Mouse (Mus musculus) brain, adult 2 months (tissue): ENCODE data around the gene Tmpo.
A peak's percentile ranks its signal among the peaks of the same experiment; 100 is the strongest.
"Not testable (repeated sequence)": the region's sequence is repeated elsewhere in the genome, so short reads cannot be mapped to it uniquely, and the experiment has no call there.

Experiments used
- DNase-seq: peaks from one replicate; pipeline ENCODE4 v3.0.0; 2011; ENCODE audit warnings: low read depth, low spot score

Tmpo gene

DNA sequence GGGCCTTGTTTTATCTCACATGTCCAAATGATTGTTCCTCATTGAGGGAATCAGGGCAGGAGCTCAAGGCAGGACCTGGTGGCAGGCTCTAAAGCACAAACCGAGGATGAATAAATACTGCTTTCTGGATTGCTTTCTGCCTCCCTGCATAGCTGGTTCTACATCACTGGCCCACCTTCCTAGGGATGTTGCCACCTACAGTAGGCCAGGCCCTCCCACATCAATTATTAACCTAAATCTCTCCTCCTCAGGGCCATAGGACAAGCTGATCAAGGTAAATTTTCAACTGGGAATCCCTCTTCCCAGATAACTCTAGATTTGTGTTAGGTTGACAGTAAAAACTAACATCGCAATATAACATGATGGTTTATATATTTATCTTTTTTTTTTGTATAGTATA, 4.6 kb upstream of the Tmpo start:
- DNase-seq, result no peak

DNA sequence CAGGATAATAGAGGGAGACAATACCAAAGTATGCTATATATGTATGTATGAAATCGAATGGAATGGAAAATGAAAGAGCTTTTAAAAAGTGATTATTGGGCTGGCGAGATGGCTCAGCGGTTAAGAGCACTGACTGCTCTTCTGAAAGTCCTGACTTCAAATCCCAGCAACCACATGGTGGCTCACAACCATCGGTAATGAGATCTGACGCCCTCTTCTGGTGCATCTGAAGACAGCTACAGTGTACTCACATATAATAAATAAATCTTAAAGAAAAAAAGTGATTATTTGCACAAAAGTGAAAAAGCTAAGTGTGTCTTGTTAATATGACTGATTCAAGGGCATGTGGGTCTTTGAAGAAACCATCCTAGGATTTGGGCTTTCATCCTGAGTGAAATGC, 3.8 kb upstream of the Tmpo start:
- not testable (repeated sequence) for DNase-seq

DNA sequence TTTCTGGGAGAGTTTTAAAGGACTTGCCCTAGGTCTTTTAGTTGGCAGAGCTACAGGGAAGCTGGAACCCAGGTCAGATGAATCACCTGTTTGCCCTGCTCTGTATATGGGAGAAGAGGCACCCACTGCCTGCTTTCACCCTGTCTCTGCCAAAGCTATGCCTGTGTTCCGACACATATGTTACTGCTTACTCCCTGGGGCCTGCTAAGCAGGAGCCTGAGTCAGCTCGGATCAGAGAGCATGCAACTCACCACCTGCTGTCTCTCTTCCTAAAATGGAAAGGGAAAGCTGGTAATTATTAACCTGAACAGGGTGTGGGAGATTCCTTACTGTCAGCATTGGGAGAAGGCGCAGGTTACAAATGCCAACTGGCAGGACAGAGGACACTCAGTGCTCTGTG, 2.2 kb upstream of the Tmpo start:
- peak; percentile 80 for DNase-seq

DNA sequence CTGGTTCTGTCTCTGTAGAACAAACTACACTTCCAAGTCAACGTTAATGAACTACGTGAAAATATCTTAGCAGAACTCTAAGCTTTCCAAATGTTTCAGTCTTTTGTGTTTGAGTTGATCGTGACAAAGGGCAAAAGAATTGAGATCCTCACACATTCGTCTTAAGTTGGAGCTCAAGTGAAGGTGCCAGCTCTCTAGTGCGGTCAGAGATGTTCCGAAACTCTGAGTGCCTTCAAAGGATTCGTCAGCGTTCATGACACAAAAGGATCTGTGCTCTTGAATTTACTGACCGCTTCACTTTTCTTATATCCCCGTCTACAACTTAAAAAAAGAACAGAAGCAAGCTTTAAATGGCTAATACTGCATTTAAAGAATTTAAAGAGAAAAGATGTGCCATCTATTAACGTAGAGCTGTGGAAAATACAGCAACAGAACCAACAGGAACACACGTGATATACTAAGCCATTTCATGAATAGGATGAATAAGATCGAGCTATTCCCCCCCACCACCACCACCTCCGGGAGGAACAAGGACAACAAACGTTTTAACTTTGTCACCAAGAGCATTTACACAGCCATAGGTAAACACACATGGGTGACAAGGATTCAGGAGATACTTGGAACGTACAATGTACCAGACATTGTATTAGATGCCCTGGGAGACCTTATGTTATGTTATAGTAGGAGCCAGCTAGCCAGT, 1.3 kb upstream of the Tmpo start:
- peak; percentile 77 for DNase-seq

DNA sequence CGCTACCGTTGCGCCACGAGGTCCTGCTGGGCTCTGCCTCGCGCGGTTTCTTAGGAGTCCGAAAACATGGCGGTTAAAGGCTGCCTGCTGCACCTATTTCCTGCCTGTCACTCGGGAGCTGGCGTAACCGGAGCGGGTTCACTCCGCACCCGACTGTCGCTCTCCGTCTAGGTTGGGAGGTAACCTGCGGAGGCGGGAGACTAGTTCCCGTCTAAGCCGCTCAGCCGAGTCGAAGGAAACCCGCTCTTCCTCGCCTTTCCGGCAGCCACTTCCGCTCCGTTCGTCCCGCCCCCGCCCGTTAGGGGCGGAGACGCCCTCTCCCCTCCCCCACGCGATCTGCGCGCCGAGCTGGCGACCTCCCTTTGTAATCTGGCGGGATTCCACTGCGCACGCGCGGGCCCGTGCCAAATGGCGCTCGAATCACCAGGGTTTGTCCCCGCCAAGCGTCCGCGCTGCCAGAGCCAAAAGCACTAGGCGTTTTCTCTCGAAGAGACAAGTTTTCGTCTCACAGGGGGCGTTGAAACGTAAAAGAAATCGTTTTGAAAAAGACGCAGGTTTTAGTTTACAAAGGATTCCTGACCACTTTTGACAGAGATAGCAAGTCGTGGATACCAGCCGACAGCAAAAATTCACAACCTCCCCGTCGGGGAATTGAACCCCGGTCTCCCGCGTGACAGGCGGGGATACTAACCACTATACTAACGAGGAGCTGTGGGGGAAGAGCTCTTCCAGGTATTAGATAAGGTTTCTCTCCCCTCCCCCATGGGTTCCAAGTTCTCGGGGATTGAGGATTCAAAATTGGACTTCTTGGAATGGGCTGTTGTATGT, 560 bp upstream of the Tmpo start:
- peak; percentile 97 for DNase-seq

DNA sequence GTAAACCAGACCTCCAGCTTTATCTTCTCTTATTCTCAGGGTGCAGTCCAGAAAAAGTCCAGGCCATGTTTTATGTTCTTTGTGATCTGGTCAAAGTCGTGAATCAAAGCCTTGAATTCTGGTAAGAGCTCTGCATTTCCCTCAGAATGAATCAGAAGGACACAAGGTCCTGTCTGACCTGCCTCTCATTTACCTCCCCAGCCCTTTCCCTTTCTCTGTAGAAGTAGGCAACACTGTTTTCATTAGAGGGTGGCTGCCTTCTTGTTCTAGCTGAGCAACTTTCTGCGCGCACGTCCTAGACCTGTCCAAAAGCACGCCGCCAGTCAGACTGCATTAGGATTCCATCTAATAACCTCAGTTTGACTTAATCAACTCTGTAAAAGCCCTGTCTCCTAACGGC, 814 bp downstream of the Tmpo start:
- DNase-seq, result no peak

DNA sequence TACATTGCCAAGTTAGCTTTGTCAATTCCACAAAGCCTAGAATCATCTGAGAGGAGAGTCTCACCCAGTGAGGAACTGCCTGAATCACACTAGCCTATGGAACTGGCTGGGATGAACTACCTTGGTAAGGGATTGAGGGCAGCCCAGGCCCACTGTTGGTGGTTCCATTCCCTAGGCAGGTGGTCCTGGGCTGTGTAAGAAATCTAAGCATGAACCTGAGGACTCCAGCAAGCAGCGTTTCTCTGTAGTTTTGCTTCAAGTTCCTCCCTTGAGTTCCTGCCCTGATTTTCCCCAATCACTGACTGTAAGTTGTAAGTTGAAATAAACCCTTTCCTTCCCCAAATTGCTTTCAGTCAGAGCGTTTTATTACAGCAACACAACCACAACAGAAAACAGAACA, 1.3 kb downstream of the Tmpo start:
- no peak for DNase-seq

DNA sequence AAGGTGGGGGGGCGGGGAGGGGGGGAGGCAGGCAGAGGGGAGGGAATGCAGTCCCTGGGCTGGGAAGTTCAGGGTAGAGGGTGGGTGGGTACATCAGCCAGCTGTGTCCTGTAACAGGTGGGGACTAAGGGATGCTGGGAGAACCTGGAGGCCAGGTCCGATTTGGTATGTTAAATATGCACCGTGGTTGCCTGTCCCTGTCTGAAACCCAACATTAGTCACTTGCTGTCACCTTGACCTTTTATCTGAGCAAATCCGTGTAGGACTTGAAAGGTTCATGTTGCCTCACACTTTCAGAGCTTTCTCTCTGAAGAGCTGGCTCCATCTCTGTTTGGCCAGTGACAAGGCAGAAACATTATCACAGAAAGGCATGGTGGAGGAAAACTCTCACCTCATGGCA, 3.9 kb downstream of the Tmpo start:
- DNase-seq, result no peak

DNA sequence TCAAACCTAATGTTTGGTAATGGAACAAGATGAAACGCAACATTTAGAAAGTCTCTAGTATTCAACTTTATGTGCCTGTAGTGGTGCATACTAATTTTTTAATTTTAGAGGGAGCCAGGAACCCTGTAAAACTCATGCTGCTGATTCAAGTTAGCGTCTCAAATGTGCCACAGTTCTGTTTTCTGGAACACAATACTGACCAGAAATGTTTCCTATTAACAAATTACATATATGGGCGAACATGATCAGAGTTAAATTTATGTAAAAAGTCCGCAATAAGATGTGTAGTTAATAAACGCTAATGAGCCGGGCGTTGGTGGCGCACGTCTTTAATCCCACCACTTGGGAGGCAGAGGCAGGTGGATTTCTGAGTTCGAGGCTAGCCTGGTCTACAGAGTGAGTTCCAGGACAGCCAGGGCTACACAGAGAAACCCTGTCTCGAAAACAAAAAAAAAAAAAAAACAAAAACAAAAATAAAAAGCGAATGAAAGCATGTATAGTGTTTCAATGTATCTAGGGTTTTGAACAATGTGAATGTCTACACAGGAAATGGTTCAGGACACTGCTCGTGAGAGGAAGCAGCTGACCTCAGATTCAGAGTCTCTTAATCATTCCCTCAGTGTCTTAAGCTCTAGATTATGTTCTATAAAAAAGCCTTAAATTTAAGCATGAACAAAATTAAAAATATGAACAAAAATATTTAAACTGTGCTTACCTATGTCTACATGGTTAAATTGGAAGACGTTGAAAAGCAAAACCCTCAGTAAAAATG, 8.6 kb downstream of the Tmpo start:
- DNase-seq, result no peak

DNA sequence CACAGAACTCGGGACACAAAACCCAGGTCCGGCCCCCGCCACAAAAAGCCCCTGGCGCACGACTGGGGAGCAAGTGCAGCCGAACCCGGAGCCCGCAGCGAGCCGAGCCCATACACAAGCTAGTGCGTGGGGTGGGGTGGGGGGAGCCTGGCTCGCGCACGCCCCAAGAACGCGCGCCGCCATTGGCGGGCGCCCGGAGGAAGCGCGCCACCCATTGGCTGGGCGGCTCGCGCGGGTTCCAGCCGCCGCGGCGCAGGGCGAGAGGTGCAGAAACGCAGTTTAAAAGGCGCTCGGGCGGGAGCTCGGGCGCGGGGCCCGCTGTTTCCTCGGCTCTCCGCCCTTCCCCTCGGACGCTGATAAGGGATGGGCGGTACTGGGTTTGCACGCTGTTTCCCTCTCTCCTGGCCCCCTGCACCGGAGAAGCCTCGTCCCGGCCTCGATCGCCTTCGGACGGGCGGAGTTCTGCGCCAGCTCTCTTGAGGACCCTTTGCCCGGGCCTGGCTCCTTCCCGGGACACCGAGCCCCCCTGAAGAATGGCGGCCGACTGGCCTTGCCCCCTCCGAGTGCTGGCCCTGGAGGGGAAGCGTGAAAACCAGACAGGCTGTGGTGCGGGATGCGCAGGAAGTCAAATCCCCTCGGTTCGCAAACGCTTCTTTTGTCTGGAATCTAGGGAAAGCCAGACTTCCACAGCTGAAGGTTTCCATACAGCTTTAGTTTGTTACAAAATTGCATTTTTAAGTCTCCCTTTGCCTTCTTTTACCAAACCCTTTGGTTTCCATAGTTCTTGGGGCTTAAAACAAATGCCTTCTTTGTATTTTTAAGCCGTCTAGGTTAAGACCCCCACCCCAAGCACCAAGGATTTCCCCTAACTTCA, 9.4 kb downstream of the Tmpo start:
- DNase-seq, result peak; percentile 94

DNA sequence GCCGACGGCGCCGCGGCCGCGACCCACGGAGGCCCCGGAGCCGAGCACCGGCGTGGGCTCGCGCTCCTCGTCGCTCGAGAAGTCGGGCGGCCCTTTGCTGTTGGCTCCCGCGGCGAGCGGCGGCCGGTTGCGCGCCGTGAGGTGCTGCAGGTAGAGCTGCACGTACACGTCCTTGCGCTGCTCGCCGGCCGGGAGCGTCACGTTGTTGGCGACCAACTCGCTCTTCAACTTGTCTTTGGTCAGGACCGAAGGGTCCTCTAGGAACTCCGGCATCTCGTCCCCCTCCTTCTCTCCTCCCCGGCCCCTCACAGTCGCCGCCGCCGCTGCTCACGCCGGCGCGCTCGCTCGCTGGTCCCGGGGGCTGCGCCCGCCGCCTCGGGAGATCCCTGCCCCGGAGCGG, 10.1 kb downstream of the Tmpo start:
- peak; percentile 62 for DNase-seq

DNA sequence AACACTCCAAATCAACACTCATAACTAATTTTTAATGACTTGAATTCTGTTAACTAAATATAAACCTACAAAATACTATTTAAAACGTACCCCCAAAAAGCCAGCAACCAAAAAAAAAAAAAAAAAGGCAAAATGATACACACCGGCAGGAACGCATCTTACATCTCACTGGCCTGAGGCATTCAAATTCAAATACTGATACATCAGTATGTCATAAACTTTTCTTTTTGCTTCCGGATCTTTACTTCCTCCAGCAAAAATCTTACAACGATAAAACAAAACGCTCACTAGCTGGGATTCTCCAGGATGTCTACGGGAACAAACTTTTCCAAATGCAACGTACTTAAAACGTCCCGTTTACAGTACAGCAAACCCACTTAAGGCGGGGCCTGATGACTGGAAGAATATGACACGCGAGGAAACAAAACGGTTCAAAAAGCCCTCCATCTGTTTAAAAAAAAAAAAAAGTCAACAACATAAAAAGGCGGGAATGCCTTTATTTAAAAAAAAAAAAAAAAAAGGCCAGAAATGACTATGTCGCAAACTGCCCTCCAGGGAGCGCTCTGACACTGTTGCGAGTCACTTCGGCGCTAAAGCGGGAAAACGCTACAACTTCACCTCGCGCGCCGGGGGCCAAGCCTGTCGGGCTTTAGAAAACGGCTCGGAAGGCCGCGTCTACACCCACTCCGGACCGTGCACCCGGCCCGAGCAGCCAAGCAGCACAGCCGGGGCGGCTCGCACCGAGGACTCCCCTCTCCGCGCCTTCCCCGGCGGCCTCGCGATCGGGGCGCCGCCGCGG, 10.8 kb downstream of the Tmpo start:
- DNase-seq, result peak; percentile 96

DNA sequence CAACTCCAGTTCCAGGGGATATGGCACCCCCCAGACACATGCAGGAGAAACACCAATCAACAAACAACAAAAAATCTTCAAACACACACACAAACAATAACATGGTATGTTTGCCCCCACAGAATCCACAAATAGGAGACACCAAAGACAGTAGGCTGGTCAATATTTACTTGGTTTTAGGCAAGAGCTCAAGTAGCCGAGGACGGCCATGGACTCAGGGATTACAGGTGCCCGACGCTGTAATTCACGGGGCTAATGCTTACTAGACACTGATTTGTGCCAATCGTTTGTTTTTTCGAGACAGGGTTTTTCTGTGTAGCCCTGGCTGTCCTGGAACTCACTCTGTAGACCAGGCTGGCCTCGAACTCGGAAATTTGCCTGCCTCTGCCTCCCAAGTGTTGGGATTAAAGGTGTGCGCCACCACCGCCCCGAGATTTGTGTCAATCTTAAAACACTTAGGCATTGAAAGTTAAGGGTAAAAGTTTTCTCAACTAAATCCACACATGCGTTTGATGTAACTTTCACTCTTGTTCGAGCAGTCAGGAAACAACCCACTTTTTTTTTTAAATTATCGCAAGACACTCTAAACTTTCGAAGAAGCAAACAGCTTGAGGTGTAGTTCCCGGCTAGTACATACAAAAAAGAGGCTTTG, 11.6 kb downstream of the Tmpo start:
- no peak for DNase-seq

DNA sequence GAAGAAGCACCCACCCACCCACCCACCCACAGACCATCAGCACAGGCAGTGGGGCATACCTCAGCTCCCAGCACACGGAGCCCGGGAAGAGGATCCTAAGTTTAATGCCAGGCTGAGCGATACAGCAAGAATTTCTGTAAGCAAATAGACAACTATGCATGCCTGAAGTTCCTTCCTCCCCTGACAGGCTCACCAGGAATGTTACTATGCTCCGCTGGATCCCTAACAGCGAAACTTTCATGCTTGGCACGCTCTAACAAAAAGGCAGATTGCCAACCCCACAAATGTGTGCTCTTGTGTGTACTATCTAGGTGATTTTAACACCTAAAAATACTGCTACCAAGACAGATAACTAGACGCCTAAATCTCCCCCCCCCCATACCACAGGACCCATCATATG, 13.8 kb downstream of the Tmpo start:
- DNase-seq, result peak; percentile 39

DNA sequence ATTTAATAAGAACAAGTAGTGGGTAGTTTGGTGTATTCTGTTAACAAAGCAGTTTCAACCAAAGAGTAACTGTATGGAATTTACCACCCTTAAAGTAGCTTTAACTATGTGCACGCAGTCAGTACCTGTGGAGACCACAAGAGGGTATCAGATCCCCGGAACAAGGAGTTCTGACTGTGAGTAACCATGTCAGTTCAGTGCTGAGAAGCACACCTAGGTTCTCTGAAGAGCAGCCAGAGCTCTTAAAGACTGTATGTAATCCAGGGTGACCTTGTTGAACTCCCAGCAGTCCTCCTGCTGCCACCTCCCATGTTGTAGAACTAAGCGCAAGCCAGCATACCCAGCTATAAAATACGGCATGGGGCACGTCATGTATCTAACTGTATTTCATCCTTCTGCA, 14.2 kb downstream of the Tmpo start:
- DNase-seq, result peak; percentile 77

DNA sequence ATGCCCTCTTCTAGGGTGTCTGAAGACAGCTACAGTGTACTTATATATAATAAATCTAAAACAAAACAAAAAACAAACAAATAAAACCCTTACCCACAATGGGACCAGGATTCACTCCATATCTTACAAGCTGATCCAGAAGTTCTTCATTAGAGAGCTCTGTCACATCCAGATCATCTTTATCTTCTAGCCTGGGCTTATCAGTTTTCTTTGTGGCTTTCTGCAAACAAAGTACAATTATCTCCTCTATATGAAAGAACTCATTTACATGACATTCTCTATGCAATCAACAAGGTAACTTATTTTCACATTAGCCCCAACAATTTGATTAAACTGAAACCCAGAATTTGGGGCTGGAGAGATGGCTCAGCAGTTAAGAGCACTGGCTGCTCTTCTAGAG, 15.3 kb downstream of the Tmpo start:
- no peak for DNase-seq

DNA sequence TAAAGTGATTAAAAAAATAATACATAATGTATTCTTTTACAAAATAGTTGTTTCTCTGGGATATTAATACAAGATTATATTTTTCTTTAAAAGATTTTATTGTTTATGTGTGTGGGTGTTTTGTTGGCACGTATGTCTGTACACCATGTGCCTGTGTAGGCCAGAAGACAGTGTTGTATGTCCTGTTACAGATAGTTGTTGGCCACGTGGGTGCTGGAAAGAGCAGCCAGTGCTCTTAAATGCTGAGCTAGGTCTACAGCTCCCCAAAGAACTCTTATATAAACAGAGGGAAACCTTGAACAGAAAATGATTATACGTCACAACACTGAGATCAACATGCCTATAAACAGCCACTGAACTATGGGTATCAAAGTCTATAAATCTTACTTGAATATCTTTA, 16.6 kb downstream of the Tmpo start:
- DNase-seq, result peak; percentile 16

DNA sequence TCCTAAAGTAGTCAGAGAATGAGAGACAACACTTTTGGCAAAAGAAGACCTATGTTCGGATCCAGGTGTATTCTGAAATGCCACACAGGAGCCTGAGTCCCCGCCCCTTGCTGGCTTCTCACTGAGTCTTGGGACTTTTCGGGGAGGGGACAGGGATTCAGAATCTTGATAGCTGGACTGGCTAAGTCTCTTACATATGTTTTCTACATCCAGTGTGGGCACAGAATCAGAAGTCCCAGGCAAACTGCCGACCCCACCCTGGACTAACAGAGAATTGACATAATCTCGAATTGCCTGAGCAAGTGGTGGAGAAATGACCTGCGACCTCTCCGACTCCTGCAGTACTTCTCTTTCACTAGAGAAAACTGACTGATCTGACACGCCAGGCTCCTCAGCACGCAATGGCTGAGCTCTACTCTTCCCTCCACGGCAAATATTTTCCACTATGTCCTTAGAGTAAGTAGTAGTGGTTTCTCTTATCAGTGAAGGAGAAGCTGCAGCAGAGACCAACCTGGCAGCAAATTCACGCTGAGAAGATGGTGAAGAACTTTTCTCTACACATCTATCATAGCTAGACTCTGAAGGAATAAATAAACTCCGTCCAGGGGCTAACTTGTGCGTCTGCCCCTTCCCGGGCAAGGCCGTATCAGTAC, 18.5 kb downstream of the Tmpo start:
- DNase-seq, result no peak

DNA sequence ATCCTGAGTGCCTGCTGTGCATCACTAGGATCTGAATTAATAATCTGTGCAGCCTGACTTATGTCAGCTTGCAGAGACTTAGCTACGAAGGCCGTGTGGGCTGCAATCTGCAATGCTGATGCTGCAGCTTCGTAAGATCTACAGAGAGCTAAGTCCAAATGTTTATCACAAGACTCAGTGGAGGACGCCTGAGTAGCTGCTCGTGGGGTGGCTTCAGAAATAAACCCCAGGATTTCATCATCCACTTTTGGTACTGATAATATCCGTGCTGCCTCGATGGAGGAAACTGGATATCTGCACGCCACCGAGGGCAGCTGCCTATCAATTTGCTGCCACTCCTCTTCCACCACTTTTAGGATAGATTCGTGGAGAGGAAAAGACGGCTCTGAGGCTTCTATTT, 19.0 kb downstream of the Tmpo start:
- DNase-seq, result peak; percentile 60

DNA sequence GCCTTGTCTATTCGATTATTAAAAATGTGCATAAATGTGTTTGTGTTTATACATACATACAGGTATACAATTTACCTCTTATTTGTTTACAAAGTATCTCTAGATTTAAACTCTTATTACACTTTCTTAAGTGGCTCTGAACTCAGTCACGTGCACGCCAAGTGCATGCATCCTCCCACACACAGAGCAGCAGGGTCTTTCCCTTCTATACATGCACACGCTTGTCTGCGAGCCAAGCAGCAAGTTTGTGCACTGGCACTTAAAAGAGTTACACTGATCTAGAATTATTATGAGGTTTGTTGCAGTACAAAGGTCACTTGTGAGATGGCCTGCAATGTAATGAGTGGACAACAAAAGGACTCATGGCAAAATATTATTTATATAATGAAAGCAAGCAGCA, 20.1 kb downstream of the Tmpo start:
- DNase-seq, result no peak
